Comparison of ENCODE assay signal across 8 mouse cellular contexts in the genomic region with DNA sequence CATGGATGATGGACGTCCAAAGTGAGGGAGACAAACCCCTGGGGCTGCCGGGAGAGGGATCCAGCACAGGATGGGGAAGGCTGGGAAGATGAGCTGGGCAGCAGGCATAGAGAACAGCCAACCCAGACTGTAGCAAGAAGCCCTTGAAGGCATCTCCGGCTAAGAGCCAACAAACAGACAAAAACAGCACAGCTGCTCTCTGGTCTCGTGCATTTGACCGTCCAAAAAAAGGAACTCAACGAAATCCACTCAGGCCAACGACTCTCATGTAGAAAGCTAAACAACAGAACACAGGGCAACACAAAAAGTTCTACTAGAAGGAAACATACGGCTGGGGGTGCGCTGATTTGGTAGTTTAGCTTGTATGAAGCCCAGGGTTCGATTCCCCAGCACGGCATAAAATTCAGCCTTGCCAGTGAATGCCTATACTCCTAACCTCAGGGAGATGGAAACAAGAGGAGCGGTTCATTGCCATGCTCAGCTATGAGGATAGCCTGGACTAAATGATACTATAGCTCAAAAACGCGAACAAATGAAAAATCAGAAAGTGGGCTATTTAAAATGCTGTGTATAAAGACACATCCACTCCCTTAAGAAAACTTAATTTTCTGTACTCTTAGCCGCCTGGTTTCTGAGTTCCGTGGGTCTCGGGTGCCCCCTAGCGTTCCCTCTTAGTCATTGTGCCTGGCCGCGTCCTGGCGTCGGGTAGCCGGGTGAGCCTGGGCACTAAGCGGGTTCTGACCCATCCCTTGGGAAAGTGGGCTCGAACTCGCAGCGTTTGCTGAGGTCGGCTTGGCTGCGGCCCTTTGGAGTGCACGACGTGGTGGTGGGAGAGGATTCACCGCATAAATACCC. TPM values are rescaled to one million over a fixed set of nuclear protein-coding genes. Genes with fewer than 3 reads are reported as not detected.
DNase-seq lines count a peak whose midpoint lies in the region; ATAC-seq lines count a peak whose summit lies in the region.

No protein-coding gene starts in this region.

- ATAC-seq in hematopoietic stem cell, adult 5-6 weeks (replicated peaks in 1 of 2; ENCODE audit: insufficient read depth in 1 of 2, low FRiP score in 2 of 2, low TSS enrichment in 1 of 2, low read depth in 1 of 2, poor library complexity in 2 of 2, severe bottlenecking in 2 of 2): peak; percentile 62

- peak; percentile 92 for DNase-seq in NIH3T3 (ENCODE audit: low read depth)
- DNase-seq in cerebellum, adult 9-10 months: peak; percentile 88
- peak; percentile 79 for DNase-seq in forelimb bud, embryonic 11.5 days (ENCODE audit: low read depth, low spot score)
- DNase-seq in layer of hippocampus, postnatal 10 days (ENCODE audit: low spot score in 2 of 2): peak; percentile 90
- DNase-seq in lung, postnatal 14 days: peak; percentile 89
- DNase-seq in ovary, postnatal 14 days (ENCODE audit: low spot score): peak; percentile 82
- peak; percentile 59 to 80 for DNase-seq in thymus, postnatal 10 days (ENCODE audit: low spot score in 2 of 2)

RNA-seq across cellular contexts. Expression of gene Mok, which starts 2.7 kb away (rescaled TPM):
- total RNA-seq in hematopoietic stem cell, adult 5-6 weeks (2017): 0.25 and 0.31 TPM in 2 replicates
- 1 to 10 TPM; 9.8 to 9.9 TPM for total RNA-seq in layer of hippocampus, postnatal 10 days (2021)

RNA-seq across cellular contexts. Expression of gene Zfp839, which starts 6.6 kb away (rescaled TPM):
- total RNA-seq in hematopoietic stem cell, adult 5-6 weeks (2017): 8.2 and 10.3 TPM in 2 replicates
- 10 to 100 TPM in 1 of 2 experiments, 1 to 10 TPM in 1; 8.5 to 11.0 TPM for total RNA-seq in layer of hippocampus, postnatal 10 days (2021)

RNA-seq across cellular contexts. Expression of gene Cinp, which starts 45.5 kb away (rescaled TPM):
- 53.8 and 73.5 TPM in 2 replicates for total RNA-seq in hematopoietic stem cell, adult 5-6 weeks (2017)
- total RNA-seq in layer of hippocampus, postnatal 10 days (2021): 10 to 100 TPM; 71.9 to 84.1 TPM

RNA-seq across cellular contexts. Expression of gene Tecpr2, which starts 45.6 kb away (rescaled TPM):
- 3.8 and 6.1 TPM in 2 replicates for total RNA-seq in hematopoietic stem cell, adult 5-6 weeks (2017)
- total RNA-seq in layer of hippocampus, postnatal 10 days (2021): 10 to 100 TPM; 33.9 to 36.4 TPM

Comparison
In these comparisons a context has a peak if more than half of its experiments do, and no peak if none do; other contexts are left out.
1. Peak in every context shown above with its lines: DNase-seq and ATAC-seq.